Mouse (Mus musculus) kidney, embryonic 16.5 days (tissue): ENCODE data around the gene Terb1. TPM values are rescaled to one million over a fixed set of nuclear protein-coding genes. Genes with fewer than 3 reads are reported as not detected.
A peak's percentile ranks its signal among the peaks of the same experiment; 100 is the strongest.

Source experiments
- ATAC-seq: fragments of 200-750 bp; cut with Nextera tagmentation; 2 replicates; pipeline ENCODE4 v1.8.0; 2017; ENCODE audit warnings: moderate TSS enrichment; ENCODE audit not compliant: low FRiP score, low TSS enrichment
- H3K27ac ChIP-seq: fragments of 300-500 bp; sonication (generic); 2 replicates; pipeline ENCODE4 v1.5.1; 2014; ENCODE audit warnings: low read length
- H3K27me3 ChIP-seq: fragments of 300-500 bp; sonication (generic); 2 replicates; pipeline ENCODE4 v1.6.1; 2014; ENCODE audit warnings: low read length, control low read depth, mixed read lengths; ENCODE audit not compliant: insufficient read depth
- H3K36me3 ChIP-seq: fragments of 300-500 bp; sonication (generic); 2 replicates; pipeline ENCODE4 v1.6.1; 2014; ENCODE audit warnings: low read length, control low read depth, mixed read lengths; ENCODE audit not compliant: insufficient read depth
- H3K4me1 ChIP-seq: fragments of 300-500 bp; sonication (generic); 2 replicates; pipeline ENCODE4 v1.6.1; 2014; ENCODE audit warnings: low read length, control low read depth, mixed read lengths; ENCODE audit not compliant: insufficient read depth
- H3K4me2 ChIP-seq: fragments of 300-500 bp; sonication (generic); replicated peaks from 2 replicates; pipeline ENCODE4 v1.6.1; 2014; ENCODE audit warnings: low read depth, low read length
- H3K4me3 ChIP-seq: fragments of 300-500 bp; sonication (generic); 2 replicates; pipeline ENCODE4 v1.5.1; 2014; ENCODE audit warnings: mild to moderate bottlenecking, low read length
- H3K9ac ChIP-seq: fragments of 300-500 bp; sonication (generic); replicated peaks from 2 replicates; pipeline ENCODE4 v1.6.1; 2014; ENCODE audit warnings: low read length
- H3K9me3 ChIP-seq: fragments of 300-500 bp; sonication (generic); 2 replicates; pipeline ENCODE4 v1.6.1; 2016; ENCODE audit warnings: low read length, control low read depth
- WGBS: fragments of 180-500 bp; shearing (Covaris S2); extraction: QIAGEN DNeasy Blood & Tissue Kit; methylation state at CpG from one replicate; pipeline ENCODE4 v1.1.7; 2014; 5-methylcytosine and 5-hydroxymethylcytosine counted together
- polyA plus RNA-seq: library from polyadenylated mRNA; unstranded; fragments of >200 nt; fragmentation: Nextera tagmentation; extraction: Ambion mirVana; gene quantifications from 2 replicates; pipeline ENCODE4 v1.2.1, GENCODE M21; 2015

Terb1 gene
- polyA plus RNA-seq, 1 experiment from 2014 or later, result 0.44 TPM

DNA sequence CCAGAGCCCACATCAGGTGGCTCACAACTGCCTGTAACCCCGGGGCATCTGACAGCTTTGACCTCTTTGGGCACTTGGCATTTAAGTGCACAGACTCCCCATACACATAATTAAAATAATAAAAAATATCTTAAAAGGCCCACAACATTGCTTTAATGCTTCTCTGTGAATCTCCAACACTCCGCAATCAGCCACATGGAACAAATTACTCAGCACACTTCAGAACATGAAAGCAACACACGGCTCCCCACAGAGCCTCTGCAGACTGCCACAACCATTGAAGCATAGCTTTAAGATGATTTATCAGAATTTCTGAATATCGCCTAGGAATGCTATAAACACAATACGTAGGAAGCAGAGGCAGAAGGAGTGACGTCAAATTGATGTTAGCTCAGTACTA is 93.7 kb downstream of the Terb1 start:
- Histone ChIP-seq H3K4me2 (no peak overlapping the region), H3K36me3 (peaks cover 38% of the 10 kb centered on the region), H3K4me1 (peaks cover 9% of the 10 kb centered on the region; the same call in 1 of the 2 replicates), H3K9ac (no peak overlapping the region), H3K4me3 (no peak overlapping the region), H3K9me3 (no peaks in the 10 kb centered on the region), H3K27me3 (no peaks in the 10 kb centered on the region), H3K27ac (no peak overlapping the region)
- no peak for ATAC-seq
- 76% methylated on average over 6 of the region's 6 CpGs for WGBS

DNA sequence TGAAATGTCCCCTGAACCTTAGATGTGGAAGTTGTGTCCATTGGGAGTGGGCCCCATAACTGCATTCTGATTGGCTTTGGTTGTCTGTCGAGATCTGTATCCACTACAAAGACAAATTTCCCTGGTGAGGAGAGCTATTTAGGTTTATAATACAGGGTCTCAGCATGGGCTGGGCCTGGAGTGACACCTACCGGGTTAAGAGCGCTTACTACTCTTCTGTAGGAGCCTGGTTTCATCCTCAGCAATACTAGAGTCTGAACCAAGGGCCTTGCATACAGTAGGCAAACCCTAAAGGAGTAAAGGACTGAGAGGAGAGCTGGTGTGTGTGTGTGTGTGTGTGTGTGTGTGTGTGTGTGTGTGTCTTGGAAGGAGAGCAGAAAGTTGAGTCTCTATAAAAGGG is 95.5 kb downstream of the Terb1 start:
- Histone ChIP-seq H3K27ac (no peak overlapping the region), H3K4me1 (peaks cover 9% of the 10 kb centered on the region; the same call in 1 of the 2 replicates), H3K4me3 (no peak overlapping the region), H3K9me3 (no peaks in the 10 kb centered on the region), H3K36me3 (peaks cover 20% of the 10 kb centered on the region), H3K27me3 (no peaks in the 10 kb centered on the region), H3K4me2 (no peak overlapping the region), H3K9ac (no peak overlapping the region)
- peak; percentile 33; the same call in 1 of the 2 replicates for ATAC-seq
- 39% methylated on average over 3 of the region's 3 CpGs for whole genome bisulfite sequencing

DNA sequence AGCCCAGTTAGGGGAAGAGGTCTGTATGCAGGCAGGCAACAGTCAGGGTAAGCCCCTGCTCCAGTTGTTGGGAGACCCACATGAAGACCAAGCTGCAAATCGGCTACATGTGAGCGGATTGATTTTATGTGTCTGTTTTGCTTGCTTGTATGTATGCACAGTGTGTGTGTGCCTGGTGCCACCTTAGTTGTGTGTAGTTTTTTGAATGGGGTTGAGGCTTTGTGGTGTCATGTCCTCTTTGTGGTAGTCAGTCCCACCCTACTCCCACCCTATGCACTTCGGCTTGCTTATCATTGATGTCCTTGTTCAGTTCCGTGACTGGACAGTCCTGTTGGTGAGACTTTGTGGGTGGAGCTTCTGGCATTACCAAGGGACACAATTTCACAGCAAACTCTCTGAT is 95.9 kb downstream of the Terb1 start:
- Histone ChIP-seq H3K36me3 (peaks cover 16% of the 10 kb centered on the region; the same call in 1 of the 2 replicates), H3K27ac (no peak overlapping the region), H3K4me3 (no peak overlapping the region), H3K4me1 (peaks cover 9% of the 10 kb centered on the region; the same call in 1 of the 2 replicates), H3K4me2 (no peak overlapping the region), H3K9me3 (no peaks in the 10 kb centered on the region), H3K27me3 (no peaks in the 10 kb centered on the region), H3K9ac (no peak overlapping the region)
- peak; percentile 58; the same call in 1 of the 2 replicates for ATAC-seq
- WGBS, result 69% methylated on average over 4 of the region's 4 CpGs

DNA sequence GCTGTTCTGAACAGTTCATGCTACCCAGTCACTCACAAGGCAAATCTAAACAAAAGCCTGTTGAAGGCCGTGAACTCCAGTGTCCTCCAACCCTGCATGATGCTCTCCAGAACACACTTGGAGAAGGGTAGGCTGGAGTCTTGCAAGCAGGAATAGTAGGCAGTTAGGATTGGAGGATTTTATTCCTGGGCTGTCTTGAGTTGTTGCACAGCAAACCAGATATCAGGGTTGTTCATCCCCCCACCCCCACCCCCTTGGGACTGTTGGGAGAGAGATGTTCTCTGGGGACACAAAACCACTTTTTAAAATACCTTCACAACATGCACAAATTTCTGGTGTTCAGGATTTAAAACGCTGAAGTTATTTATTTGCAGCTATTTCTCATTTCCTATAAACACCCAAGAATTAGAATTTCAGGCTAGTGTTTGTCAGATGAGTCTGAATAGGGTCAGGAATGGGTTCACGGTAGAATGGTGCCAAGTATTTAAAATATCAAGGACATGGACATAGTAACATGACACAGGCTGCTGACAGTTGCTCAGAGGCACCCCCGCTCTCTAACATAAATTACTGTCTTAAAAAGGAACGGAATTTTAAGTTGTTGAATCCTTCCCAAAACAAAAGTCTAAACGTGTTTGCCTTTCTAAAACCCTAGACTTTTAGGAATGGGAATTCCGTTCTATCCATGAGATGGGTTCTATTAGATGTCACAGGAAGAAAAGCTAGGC is 96.7 kb downstream of the Terb1 start:
- Histone ChIP-seq H3K4me2 (no peak overlapping the region), H3K9ac (no peak overlapping the region), H3K27ac (no peak overlapping the region), H3K27me3 (no peaks in the 10 kb centered on the region), H3K4me1 (peaks cover 9% of the 10 kb centered on the region; the same call in 1 of the 2 replicates), H3K9me3 (no peaks in the 10 kb centered on the region), H3K36me3 (peaks cover 11% of the 10 kb centered on the region; the same call in 1 of the 2 replicates), H3K4me3 (no peak overlapping the region)
- no peak for ATAC-seq
- 32% methylated on average over 7 of the region's 7 CpGs for WGBS

DNA sequence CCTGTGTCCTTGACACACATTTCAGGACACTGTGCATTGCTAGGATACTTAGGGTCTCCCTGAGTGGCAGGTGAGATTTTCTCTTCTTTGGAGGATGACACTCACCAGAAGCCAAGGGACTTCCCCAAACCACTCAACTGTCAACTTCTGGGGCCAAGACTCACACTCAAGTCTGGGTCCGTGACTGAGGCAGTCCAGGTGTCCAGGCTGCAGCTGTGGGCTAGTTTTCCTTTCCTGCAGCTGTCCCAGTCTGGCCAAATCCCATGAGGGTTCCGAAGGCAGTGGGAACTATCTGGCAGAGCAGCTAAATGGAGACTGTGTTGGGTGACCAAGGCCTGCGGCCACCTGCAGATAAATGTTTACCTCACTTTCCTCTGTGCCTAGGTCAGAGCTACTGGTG is 97.7 kb downstream of the Terb1 start:
- Histone ChIP-seq H3K4me1 (peaks cover 9% of the 10 kb centered on the region; the same call in 1 of the 2 replicates), H3K36me3 (peaks cover under 1% of the 10 kb centered on the region; the same call in 1 of the 2 replicates), H3K4me2 (no peak overlapping the region), H3K27ac (no peak overlapping the region), H3K27me3 (no peaks in the 10 kb centered on the region), H3K9me3 (no peaks in the 10 kb centered on the region), H3K4me3 (no peak overlapping the region), H3K9ac (no peak overlapping the region)
- no peak for ATAC-seq
- WGBS, result 83% methylated on average over 3 of the region's 3 CpGs

DNA sequence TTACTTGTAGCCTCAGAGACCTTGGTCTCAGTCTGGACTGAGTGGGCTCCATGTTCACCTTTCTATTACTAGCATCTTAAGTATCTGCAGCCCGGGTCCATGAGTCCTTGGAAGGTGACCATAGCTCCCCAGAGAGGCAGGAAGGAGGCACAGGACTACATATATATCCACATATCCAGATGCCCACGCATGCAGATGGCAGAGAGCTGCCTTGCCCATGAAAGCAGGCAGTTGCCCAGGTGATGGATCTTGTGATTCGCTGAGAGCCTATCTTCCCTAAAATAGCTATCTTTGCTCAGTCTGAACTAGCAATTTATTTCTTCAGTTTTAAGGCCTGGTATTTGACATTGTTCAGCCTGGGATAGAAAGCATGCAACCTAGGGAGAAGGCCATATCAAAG is 98.2 kb downstream of the Terb1 start:
- no peaks in the 10 kb centered on the region for H3K9me3 ChIP-seq
- no peak overlapping the region for H3K27ac ChIP-seq
- H3K4me3 ChIP-seq, result no peak overlapping the region
- H3K36me3 ChIP-seq, result no peaks in the 10 kb centered on the region
- peaks cover 9% of the 10 kb centered on the region; the same call in 1 of the 2 replicates for H3K4me1 ChIP-seq
- H3K4me2 ChIP-seq, result no peak overlapping the region
- H3K9ac ChIP-seq, result no peak overlapping the region
- 92% methylated on average over 3 of the region's 3 CpGs for WGBS
- ATAC-seq, result no peak
- H3K27me3 ChIP-seq, result no peaks in the 10 kb centered on the region

DNA sequence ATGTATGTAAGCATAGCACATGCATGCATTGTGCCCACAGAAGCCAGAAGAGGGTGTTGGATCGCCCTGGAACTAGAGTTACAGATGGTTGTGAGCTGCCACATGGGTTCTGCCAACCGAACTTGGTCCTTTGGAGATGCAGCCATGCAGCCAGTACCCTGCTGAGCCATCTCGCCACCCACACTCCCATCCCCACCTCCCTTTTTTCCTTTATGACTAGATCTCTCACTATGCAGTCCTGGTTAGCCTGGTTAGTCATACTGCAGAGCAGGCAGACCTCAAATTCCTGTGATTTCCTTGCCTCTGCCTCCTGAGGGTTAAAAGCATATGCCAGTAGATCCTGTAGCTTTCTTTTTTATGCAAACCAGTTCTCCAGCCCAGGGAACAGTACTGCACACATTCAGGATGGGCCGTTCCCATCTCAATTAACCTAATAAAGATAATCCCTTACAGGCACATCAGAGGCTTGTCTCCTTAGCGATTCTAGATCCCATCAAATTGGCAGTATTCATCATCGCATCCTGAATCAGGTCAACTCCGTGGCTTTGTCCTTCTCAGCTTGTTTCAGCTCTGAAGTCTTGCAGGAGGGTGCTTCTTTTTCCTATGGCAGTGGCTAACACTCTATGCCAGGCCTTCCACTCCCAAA is 99.0 kb downstream of the Terb1 start:
- 58% methylated on average over 7 of the region's 7 CpGs for WGBS
- Histone ChIP-seq H3K27me3 (no peaks in the 10 kb centered on the region), H3K4me3 (no peak overlapping the region), H3K9ac (no peak overlapping the region), H3K4me1 (peaks cover 11% of the 10 kb centered on the region), H3K36me3 (no peaks in the 10 kb centered on the region), H3K9me3 (no peaks in the 10 kb centered on the region), H3K27ac (no peak overlapping the region), H3K4me2 (no peak overlapping the region)
- no peak for ATAC-seq

DNA sequence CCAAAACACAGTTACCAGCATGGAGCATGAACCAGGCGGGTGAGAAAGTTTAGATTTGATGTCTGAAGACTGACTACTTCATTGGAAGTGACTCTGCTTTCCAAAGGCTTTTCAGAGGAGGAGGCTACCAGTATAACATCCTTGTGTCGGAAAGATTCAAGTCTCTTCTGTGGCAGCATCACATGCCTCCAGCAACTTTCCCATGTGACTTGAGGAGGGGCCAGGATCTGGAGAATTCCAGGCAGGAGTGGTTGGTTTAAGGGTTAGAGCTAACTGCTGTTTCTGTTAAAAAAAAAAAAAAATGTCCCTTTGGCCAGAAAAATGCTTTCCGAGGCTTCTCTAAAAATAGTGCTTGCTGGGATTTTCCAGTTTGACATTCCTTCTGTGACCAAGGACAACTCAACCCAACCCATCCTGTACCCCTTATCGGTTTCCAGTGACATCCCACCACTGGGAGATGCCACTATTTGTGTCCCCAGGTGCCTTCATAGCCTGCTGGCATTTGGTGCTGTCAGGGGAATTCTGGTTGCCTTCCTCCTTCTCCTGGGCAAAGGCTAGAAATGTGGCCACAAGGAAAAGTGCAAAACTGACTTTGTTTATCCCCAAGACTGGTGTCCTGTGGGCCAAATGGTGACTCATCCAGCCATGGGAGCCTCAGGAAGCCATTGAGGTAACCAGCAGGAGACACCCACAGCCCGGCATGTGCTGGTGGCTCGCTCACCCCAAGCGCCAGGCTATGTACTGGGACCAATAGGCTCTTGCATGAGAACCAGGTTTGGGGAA is 101.2 kb downstream of the Terb1 start:
- WGBS, result 84% methylated on average over 7 of the region's 7 CpGs
- Histone ChIP-seq H3K4me2 (no peak overlapping the region), H3K9me3 (no peaks in the 10 kb centered on the region), H3K36me3 (no peaks in the 10 kb centered on the region), H3K27me3 (no peaks in the 10 kb centered on the region), H3K27ac (no peak overlapping the region), H3K9ac (no peak overlapping the region), H3K4me3 (no peak overlapping the region), H3K4me1 (peaks cover 8% of the 10 kb centered on the region)
- ATAC-seq, result no peak

DNA sequence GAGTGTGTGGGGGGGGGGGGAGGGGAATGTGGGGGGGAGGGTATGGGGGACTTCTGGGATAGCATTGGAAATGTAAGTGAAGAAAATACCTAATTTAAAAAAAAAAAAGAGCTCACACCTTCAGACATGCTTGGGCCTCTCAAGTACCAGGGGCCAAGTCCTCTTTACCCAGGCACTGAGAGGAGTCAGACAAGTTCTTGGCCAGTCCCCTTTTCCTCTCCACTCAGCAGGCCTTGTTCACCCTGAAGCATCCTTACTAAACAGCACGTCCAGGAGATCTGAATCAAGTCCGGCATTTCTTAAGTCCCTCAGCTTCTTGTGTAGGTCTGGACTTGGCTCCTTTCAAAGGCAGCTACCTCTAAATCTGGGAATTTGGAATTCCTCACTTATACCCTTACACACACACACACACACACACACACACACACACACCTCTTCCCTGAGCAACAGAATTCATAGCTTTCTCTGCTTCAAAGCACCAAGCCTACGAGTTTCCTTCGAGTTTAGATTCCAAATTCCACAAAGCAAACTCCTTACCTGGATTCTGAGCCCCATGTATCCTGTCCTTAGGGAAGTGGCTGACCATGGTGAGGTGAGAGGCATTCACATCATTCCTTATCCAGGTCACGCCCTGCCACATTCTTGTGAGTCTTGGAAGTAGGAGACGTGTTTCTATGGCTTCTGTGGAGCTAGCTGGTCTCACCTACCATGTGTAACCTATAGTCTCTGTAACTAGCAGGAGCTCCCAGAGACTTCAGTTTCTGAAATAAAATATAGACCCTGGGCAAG is 103.2 kb downstream of the Terb1 start:
- H3K36me3 ChIP-seq, result no peaks in the 10 kb centered on the region
- no peaks in the 10 kb centered on the region for H3K27me3 ChIP-seq
- H3K27ac ChIP-seq, result no peak overlapping the region
- H3K9me3 ChIP-seq, result no peaks in the 10 kb centered on the region
- ATAC-seq, result no peak
- WGBS, result 77% methylated on average over 6 of the region's 6 CpGs
- no peak overlapping the region for H3K4me3 ChIP-seq
- peaks cover 4% of the 10 kb centered on the region; the same call in 1 of the 2 replicates for H3K4me1 ChIP-seq
- no peak overlapping the region for H3K9ac ChIP-seq
- no peak overlapping the region for H3K4me2 ChIP-seq
